Mouse (Mus musculus): Measurements from ENCODE around the gene Hsd3b7. TPM values are rescaled to one million over a fixed set of nuclear protein-coding genes. Genes with fewer than 3 reads are reported as not detected.
A peak's percentile ranks its signal among the peaks of the same experiment; 100 is the strongest.
"Not testable (repeated sequence)": the region's sequence is repeated elsewhere in the genome, so short reads cannot be mapped to it uniquely, and the experiment has no call there.

The Hsd3b7 gene
- polyA plus RNA-seq, 1 experiment: 120 TPM

- no peak for DNase-seq (ENCODE audit: low read depth)
Observed at GRCm38 (mm10) chr7:127817053-127817452, 16.6 kb downstream of the Hsd3b7 start.

DNA sequence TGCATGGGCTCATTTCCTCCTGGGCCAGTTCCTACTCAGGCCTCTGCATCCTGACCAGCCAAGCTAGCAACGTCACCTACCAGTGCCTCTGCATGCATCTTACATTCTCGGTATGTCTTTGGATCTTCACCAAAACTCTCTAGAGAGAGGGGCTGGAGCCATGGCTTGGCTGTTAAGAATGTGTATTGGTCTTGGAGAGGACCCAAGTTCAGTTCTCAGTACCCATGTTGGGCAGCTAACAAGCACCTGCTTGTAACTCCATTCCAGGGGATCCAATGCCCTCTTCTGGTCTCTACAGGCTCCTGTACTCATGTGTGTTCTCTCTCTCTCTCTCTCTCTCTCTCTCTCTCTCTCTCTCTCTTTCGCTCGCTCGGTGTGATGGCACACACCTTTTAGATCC, 17.4 kb downstream of the Hsd3b7 start:
- no peak for DNase-seq (ENCODE audit: low read depth)

DNA sequence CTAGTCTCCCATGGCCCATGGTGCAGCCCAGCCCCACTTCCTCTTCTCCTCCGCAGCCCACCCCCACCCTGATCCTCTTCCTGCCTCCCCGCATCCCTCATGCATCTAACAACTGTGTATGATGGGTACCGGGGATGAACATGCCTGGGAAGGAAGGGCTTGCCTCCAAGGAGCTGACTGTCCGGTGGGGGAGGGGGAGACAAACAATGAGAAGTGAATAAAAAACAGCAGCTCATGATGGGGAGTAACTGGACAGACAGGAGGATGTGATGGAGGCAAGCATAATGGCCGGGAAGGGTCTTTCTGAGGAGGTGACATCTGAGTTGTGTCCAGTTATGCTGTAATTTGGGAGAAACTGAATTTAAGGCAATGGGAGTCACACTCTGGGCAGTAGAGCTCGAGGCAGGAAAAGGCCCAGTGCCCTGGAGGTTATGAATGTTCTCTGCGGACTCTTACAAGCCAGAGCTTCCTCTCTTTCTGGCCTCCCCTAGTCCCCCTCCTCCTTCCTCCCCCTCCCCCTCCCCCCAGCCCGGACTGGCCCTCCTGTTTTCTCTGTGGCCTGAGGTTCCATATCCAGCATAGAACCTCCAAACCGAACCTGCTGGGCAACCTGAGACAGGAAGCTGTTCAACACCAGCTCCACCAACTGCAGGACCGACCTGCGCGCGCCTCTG, 20.6 kb downstream of the Hsd3b7 start:
- DNase-seq (ENCODE audit: low read depth): no peak

- no peak for DNase-seq (ENCODE audit: low read depth)
Observed at GRCm38 (mm10) chr7:127822494-127822893, 22.1 kb downstream of the Hsd3b7 start.

DNA sequence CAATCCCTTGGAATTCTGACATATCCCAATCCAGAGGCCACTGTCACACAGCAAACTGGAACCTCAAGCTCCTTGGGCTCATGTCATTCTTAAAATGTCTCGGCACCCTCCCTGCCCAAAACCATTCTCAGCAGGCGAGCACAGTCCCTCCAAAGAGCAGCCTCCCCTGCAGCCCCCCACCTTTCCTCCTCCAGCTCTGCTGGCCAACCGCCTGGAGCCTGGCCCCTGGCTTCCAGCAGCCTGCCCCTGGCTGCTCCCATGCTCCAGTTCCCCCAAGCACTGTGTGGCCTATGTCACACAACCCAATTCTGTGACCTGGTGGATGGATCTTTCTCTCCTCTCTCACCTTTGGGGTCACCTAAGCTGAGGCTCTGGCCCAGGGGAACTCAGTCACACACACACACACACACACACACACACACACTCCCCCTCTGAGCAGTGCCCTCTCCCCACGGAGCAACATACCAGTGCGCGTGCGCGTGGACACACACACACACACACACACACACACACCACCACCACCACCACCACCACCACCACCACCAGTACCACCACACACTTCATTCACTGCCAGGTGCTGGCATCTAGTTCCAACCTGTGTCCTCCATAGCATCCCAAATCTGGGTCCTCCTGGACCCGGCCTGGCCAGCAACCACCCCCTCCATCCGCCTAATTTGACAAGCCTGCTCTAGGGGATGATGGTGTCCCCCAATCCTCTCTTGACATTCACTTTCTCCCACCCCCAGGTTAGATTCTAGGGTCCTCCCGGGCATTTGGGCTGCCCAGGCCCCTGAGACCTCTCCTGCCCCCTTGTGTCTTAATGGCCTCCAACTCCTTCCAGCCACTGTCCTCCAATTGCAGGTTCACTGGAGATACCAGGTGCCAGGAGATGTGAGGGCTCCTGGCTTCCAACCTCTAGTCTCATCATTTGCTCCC, 23.1 kb downstream of the Hsd3b7 start:
- DNase-seq (ENCODE audit: low read depth): no peak

- no peak for DNase-seq (ENCODE audit: low read depth)
Observed at GRCm38 (mm10) chr7:127824176-127824871, 23.9 kb downstream of the Hsd3b7 start, which contains the start of the genes Stx4a and Stx1b. Gene Stx4a (plus strand): TSS chr7:127824294. Gene Stx1b (minus strand): TSS chr7:127824549.

GRCm38 (mm10) chr7:127835550-127835949, 35.1 kb downstream of the Hsd3b7 start:
- no peak for DNase-seq (ENCODE audit: low read depth)

- no peak for DNase-seq (ENCODE audit: low read depth)
Observed at GRCm38 (mm10) chr7:127837473-127837872, 37.1 kb downstream of the Hsd3b7 start.

- not testable (repeated sequence) for DNase-seq (ENCODE audit: low read depth)
Observed at GRCm38 (mm10) chr7:127837878-127838277, 37.5 kb downstream of the Hsd3b7 start.

DNA sequence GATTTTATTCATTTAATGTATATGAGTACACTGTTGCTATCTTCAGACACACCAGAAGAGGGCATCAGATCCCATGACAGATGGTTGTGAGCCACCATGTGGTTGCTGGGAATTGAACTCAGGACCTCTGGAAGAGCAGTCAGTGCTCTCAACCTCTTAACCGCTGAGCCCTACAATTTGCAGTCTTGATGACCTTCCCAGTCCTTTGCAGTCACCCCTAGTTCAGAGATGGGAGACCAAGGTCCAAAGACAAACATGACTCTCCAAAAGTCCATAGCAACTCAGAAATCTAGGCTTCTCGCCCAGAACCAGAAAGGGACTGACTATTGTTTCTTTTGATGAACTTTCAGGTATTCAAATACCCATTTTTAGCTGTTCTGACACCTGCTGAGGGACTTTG, 39.6 kb downstream of the Hsd3b7 start:
- not testable (repeated sequence) for DNase-seq (ENCODE audit: low read depth)

DNA sequence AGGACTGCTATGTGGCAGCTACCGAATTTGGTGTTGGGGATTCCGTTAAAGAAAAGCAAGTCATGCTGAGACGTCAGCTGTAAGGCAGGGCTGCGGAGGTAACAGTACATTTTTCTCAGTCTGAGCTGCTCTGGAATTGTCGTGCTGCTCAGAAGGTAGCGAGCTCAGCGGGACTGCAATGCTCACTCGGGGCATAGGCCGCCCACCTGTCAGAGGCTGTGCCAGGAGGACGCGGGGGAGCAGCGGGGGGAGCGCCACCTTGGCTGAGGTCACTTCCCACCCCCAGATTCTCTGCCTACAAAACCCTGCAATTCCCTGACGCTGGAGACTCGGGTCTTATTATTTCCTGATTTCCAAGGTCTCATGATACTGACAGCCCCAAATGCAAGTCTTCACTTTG, 40.5 kb downstream of the Hsd3b7 start:
- DNase-seq (ENCODE audit: low read depth): no peak

DNA sequence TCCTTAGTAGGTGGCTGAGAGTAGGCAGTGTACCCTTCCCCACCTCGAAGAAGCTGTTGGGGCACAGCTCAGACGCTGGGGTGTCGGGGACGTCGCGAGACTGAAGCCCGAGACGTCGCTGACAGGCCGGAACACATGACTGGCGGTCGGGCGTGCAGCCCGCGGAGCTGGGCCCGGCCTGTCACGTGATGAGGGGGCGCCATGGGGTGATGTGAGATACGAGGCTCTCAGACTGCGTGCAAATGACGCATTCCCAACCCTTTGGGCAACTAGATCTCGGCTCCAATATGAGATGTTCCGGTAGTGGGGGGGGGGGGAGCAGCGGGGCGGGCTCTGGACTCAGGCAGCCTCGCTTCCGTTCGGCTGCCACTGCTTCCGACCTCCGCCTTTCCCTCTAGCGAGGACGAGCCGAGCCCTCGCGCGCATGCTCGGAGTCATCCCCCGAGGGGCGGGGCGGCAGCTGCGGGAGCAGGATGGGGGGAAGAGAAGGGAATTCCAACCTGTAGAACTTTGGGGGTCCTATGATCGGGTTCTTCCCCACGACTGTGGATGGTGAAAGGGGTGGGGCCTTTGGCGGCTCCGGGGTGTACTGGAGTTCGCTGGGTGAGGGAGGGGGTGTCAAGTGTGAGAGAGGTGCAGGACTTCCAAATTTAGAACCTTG, 41.1 kb downstream of the Hsd3b7 start:
- DNase-seq (ENCODE audit: low read depth): peak; percentile 46

DNA sequence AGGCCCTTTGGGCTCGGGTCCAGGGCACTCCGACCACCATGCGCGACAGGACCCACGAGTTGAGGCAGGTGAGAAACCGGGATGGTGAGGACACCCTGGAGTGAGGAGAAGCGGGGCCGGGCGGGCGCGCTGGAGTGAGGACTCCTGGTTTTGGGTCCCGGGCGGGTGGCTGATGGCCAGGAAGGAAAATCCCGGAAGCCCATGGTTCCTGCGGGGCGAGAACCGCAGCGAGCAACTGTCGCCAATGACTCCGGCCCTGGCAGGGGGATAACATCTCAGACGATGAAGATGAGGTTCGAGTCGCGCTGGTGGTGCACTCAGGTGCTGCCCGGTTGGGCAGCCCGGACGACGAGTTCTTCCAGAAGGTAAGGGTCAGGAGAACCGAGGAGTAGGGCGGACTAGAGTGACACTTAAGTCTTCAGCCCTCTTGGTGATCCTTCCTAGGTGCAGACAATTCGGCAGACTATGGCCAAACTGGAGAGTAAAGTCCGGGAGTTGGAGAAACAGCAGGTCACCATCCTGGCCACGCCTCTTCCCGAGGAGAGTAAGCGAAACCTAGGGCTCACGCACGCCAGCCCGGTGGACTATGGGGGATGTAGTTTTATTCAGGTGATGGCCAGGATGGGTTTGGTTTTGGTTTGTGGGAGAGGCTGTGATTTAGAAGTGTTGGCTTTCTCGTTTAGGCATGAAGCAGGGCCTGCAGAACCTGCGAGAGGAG, 41.8 kb downstream of the Hsd3b7 start:
- peak; percentile 44 for DNase-seq (ENCODE audit: low read depth)

DNA sequence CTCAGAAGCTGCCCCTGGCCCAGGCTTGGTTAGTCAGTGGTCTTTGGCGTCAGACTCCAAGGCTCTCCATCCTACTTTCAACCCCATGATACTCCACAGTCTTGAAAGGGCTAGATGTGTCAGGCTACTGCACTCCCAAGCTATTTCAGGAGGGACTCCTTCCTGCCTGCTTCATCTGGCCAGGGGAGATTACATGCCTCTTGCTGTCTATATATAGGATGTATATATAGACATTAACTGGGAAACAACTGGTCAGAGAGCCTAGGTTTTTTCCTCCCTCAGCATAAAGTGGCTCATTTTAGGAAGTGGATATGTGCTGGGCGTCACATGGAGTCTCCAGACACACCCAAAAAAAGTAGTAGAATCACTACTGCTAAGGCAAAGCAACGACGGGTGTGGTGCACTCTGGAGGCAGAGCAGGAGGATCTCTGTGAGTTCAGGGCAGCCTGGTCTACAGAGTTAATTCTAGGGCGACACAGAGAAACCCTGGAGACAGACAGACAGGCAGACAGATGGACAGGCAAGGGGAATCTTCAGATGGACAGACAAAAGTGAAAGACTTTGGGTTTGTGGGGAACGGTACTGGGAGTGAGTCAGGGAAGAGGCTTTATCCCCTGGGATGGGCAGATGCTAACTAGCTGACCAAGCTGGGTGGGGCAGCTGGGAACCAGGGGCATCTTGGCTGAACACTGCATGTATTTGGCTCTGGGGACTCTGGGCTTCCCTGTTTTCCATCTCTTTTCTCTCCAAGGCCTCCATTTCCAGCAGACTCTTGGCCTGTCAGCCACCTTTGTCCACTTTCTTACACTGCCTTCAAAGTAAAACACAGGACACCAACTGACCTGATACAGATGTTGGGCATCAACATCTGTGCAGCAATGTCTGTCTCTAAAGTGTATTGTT, 49.8 kb downstream of the Hsd3b7 start:
- no peak for DNase-seq (ENCODE audit: low read depth)

DNA sequence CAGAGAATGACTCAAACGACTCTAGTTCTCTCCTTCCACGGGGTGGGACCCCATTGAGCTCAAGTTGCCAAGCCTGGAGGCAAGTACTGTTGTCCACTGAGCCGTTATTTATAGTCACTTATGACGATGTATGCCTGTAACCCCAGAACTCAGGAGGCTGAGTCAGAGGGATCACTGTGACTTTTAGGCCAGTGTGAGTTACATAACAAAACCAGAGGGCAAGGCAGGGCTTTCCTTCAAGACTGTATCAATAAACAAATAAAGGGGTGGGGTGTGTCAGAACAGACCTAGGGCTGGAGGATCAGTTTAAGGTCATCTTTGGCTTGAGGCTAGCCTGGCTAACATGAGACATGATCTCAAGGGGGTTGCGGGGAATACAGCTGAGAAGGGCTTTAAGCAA, 50.5 kb downstream of the Hsd3b7 start:
- DNase-seq (ENCODE audit: low read depth): no peak

Other genes starting within 250 kb of the Hsd3b7 start
- 0.18 TPM in 1 of 2 replicates, not detected in the other for gene Tmem265, start 239.2 kb upstream of the Hsd3b7 start, polyA plus RNA-seq (2012; rRNA removed)
- gene Phkg2, start 227.3 kb upstream of the Hsd3b7 start, polyA plus RNA-seq (2012; rRNA removed): 65.7 and 72.1 TPM in 2 replicates
- gene Ccdc189, start 212.0 kb upstream of the Hsd3b7 start, polyA plus RNA-seq (2012; rRNA removed): 16.9 and 18.8 TPM in 2 replicates
- gene Rnf40, start 211.8 kb upstream of the Hsd3b7 start, polyA plus RNA-seq (2012; rRNA removed): 29.2 and 32.8 TPM in 2 replicates
- 14.6 and 18.1 TPM in 2 replicates for gene Zfp629, start 184.8 kb upstream of the Hsd3b7 start, polyA plus RNA-seq (2012; rRNA removed)
- 21.2 and 30.4 TPM in 2 replicates for gene Bcl7c, start 91.7 kb upstream of the Hsd3b7 start, polyA plus RNA-seq (2012; rRNA removed)
- 21.0 and 35.9 TPM in 2 replicates for gene Ctf1, start 87.9 kb upstream of the Hsd3b7 start, polyA plus RNA-seq (2012; rRNA removed)
- not detected in 2 replicates for gene Ctf2, start 68.4 kb upstream of the Hsd3b7 start, polyA plus RNA-seq (2012; rRNA removed)
- 25.7 and 26.8 TPM in 2 replicates for gene Fbxl19, start 56.1 kb upstream of the Hsd3b7 start, polyA plus RNA-seq (2012; rRNA removed)
- 27.1 and 37.9 TPM in 2 replicates for gene Orai3, start 30.8 kb upstream of the Hsd3b7 start, polyA plus RNA-seq (2012; rRNA removed)
- gene Setd1a, start 23.9 kb upstream of the Hsd3b7 start, polyA plus RNA-seq (2012; rRNA removed): 7.6 and 11.8 TPM in 2 replicates
- not detected in 2 replicates for gene Gm49388, start 15.0 kb upstream of the Hsd3b7 start, polyA plus RNA-seq (2012; rRNA removed)
- gene Stx4a, start 23.7 kb downstream of the Hsd3b7 start, polyA plus RNA-seq (2012; rRNA removed): 76.2 and 82.5 TPM in 2 replicates
- 16.6 and 24.0 TPM in 2 replicates for gene Stx1b, start 23.9 kb downstream of the Hsd3b7 start, polyA plus RNA-seq (2012; rRNA removed)
- gene Zfp646, start 75.6 kb downstream of the Hsd3b7 start, polyA plus RNA-seq (2012; rRNA removed): 18.3 and 22.8 TPM in 2 replicates
- gene Zfp668, start 76.2 kb downstream of the Hsd3b7 start, polyA plus RNA-seq (2012; rRNA removed): 5.9 and 8.2 TPM in 2 replicates
- gene Prss53, start 90.4 kb downstream of the Hsd3b7 start, polyA plus RNA-seq (2012; rRNA removed): 1.9 and 2.6 TPM in 2 replicates
- gene Gm21974, start 94.8 kb downstream of the Hsd3b7 start, polyA plus RNA-seq (2012; rRNA removed): not detected in 2 replicates
- 246 and 309 TPM in 2 replicates for gene Vkorc1, start 95.0 kb downstream of the Hsd3b7 start, polyA plus RNA-seq (2012; rRNA removed)
- 118 and 137 TPM in 2 replicates for gene Bckdk, start 103.5 kb downstream of the Hsd3b7 start, polyA plus RNA-seq (2012; rRNA removed)
- 15.9 and 16.4 TPM in 2 replicates for gene Kat8, start 111.9 kb downstream of the Hsd3b7 start, polyA plus RNA-seq (2012; rRNA removed)
- 80.4 and 83.4 TPM in 2 replicates for gene Prss8, start 129.5 kb downstream of the Hsd3b7 start, polyA plus RNA-seq (2012; rRNA removed)
- gene Prss36, start 146.1 kb downstream of the Hsd3b7 start, polyA plus RNA-seq (2012; rRNA removed): 23.6 and 29.7 TPM in 2 replicates
- gene Fus, start 166.9 kb downstream of the Hsd3b7 start, polyA plus RNA-seq (2012; rRNA removed): 285 and 355 TPM in 2 replicates
- 45.2 and 50.8 TPM in 2 replicates for gene Pycard, start 193.3 kb downstream of the Hsd3b7 start, polyA plus RNA-seq (2012; rRNA removed)
- gene Trim72, start 203.3 kb downstream of the Hsd3b7 start, polyA plus RNA-seq (2012; rRNA removed): 1.2 and 1.6 TPM in 2 replicates